Mouse (Mus musculus) heart, adult 2 months (tissue): ENCODE data around the gene Rnf10. TPM values are rescaled to one million over a fixed set of nuclear protein-coding genes. Genes with fewer than 3 reads are reported as not detected.
A peak's percentile ranks its signal among the peaks of the same experiment; 100 is the strongest.

Experiments used
- DNase-seq, 2 experiments: peaks; one replicate each; pipeline ENCODE4 v3.0.0; 2021
- H3K27ac ChIP-seq: fragments of 200-600 bp; 2 replicates; pipeline ENCODE4 v1.8.1; 2022
- H3K27me3 ChIP-seq: fragments of 200-500 bp; 2 replicates; pipeline ENCODE4 v1.6.1; 2012; ENCODE audit warnings: mild to moderate bottlenecking, low read length, inconsistent platforms, mixed read lengths; ENCODE audit not compliant: control insufficient read depth, insufficient read depth
- H3K36me3 ChIP-seq: fragments of 200-500 bp; 2 replicates; pipeline ENCODE4 v1.6.1; 2012; ENCODE audit warnings: low read length, inconsistent platforms; ENCODE audit not compliant: control insufficient read depth, insufficient read depth
- H3K4me1 ChIP-seq: fragments of 200-500 bp; 2 replicates; pipeline ENCODE4 v1.6.1; 2011; ENCODE audit warnings: low read length; ENCODE audit not compliant: control insufficient read depth, insufficient read depth
- H3K4me3 ChIP-seq: fragments of 200-600 bp; 2 replicates; pipeline ENCODE4 v1.8.1; 2022
- H3K79me2 ChIP-seq: fragments of 200-500 bp; replicated peaks from 2 replicates; pipeline ENCODE4 v1.6.1; 2012; ENCODE audit warnings: mild to moderate bottlenecking, inconsistent platforms, low read length, moderate library complexity, mixed read lengths; ENCODE audit not compliant: control insufficient read depth, insufficient read depth
- H3K9ac ChIP-seq: fragments of 200-500 bp; 2 replicates; pipeline ENCODE4 v1.6.1; 2012; ENCODE audit warnings: low read depth, mild to moderate bottlenecking, control low read depth, inconsistent platforms, low read length, mixed read lengths
- CTCF ChIP-seq: fragments of 200-600 bp; IDR thresholded peaks from 2 replicates; pipeline ENCODE4 v1.8.1; 2022; ENCODE audit warnings: antibody characterized with exemption, mild to moderate bottlenecking, moderate library complexity
- EP300 ChIP-seq: fragments of 200-500 bp; IDR thresholded peaks from 2 replicates; pipeline ENCODE4 v1.6.1; 2011; ENCODE audit warnings: low read depth, low read length, control low read depth; ENCODE audit not compliant: insufficient read depth
- POLR2A ChIP-seq: fragments of 200-500 bp; IDR thresholded peaks from 2 replicates; pipeline ENCODE4 v1.6.1; 2011; ENCODE audit warnings: mild to moderate bottlenecking, low read depth, low read length, control low read depth; ENCODE audit not compliant: insufficient read depth
- WGBS: fragments of 180-500 bp; shearing (Covaris S2); methylation state at CpG from one replicate; pipeline ENCODE4 v1.1.7; 2018; 5-methylcytosine and 5-hydroxymethylcytosine counted together
- intact Hi-C: fragments of 180-260 bp; cut with DNase I; formaldehyde crosslinking; loops from one replicate; pipeline ENCODE4 v1.15.1; 2025
- polyA plus RNA-seq: library from polyadenylated mRNA; depleted of rRNA; stranded (reverse); fragments of >200 nt; gene quantifications from 2 replicates; pipeline ENCODE4 v1.2.3, GENCODE M21; 2012
- total RNA-seq, 2 experiments: library from RNA; stranded (reverse); gene quantifications; 2 replicates each; pipeline ENCODE4 v1.2.3; 2021

The Rnf10 gene
- total and polyA plus RNA-seq, 3 experiments = 175 to 397 (median 391) TPM

GRCm38 (mm10) chr5:115215273-115216185 is 57.2 kb downstream of the Rnf10 start:
- Histone ChIP-seq H3K4me1 (no peaks in the 10 kb centered on the region), H3K27ac (no peak overlapping the region), H3K27me3 (no peaks in the 10 kb centered on the region), H3K36me3 (no peaks in the 10 kb centered on the region), H3K79me2 (no peaks in the 10 kb centered on the region), H3K4me3 (peak overlapping the region; percentile 35; the same call in 1 of the 2 replicates), H3K9ac (no peak overlapping the region)
- no peak for TF ChIP-seq CTCF
- TF ChIP-seq POLR2A = no peak
- TF ChIP-seq EP300 = no peak
- 35% methylated on average over 27 of the region's 27 CpGs for WGBS
- intact Hi-C loops = no loop called here
- DNase-seq = no peak

GRCm38 (mm10) chr5:115214864-115215263 is 57.8 kb downstream of the Rnf10 start:
- H3K4me3 ChIP-seq = peak overlapping the region; percentile 35; the same call in 1 of the 2 replicates
- peak overlapping the region; percentile 9; the same call in 1 of the 2 replicates for H3K9ac ChIP-seq
- H3K4me1 ChIP-seq = no peaks in the 10 kb centered on the region
- intact Hi-C loops = no loop called here
- peak; percentile 17 to 37 for DNase-seq
- no peaks in the 10 kb centered on the region for H3K36me3 ChIP-seq
- TF ChIP-seq POLR2A = 0 out of 2 replicates have a peak, but pooled peaks have one; percentile 21
- no peak for TF ChIP-seq CTCF
- peak overlapping the region; percentile 26; the same call in 1 of the 2 replicates for H3K27ac ChIP-seq
- H3K27me3 ChIP-seq = no peaks in the 10 kb centered on the region
- WGBS = under 1% methylated on average over 17 of the region's 17 CpGs
- H3K79me2 ChIP-seq = no peaks in the 10 kb centered on the region

DNA sequence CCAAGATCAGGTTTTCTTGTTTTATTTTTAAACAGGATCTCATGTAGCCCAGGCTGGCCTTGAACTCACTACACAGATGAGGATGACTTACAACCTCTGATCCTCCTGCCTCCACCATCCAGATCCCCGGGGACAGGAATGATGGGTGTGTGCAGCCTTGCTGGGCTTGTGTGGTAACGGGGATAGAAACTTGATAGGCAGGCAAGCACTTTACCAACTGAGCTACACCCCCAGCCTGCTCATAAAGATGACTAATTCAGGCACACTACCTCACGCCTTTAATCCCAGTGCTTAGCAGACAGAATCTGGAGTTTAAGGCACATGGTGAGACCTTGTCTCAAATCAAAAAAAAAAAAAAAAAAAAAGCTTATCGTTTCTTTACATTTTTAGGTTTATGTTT is 59.8 kb downstream of the Rnf10 start:
- Histone ChIP-seq H3K27me3 (no peaks in the 10 kb centered on the region), H3K27ac (no peak overlapping the region), H3K36me3 (no peaks in the 10 kb centered on the region), H3K79me2 (no peaks in the 10 kb centered on the region), H3K4me3 (no peak overlapping the region), H3K4me1 (no peaks in the 10 kb centered on the region), H3K9ac (no peak overlapping the region)
- intact Hi-C loops = no loop called here
- WGBS = 70% methylated on average over 4 of the region's 4 CpGs
- TF ChIP-seq CTCF = no peak
- DNase-seq = no peak

GRCm38 (mm10) chr5:115212451-115212850 is 60.2 kb downstream of the Rnf10 start:
- no peaks in the 10 kb centered on the region for H3K4me1 ChIP-seq
- no peak overlapping the region for H3K9ac ChIP-seq
- DNase-seq = no peak
- intact Hi-C loops = no loop called here
- H3K36me3 ChIP-seq = no peaks in the 10 kb centered on the region
- no peaks in the 10 kb centered on the region for H3K27me3 ChIP-seq
- no peak overlapping the region for H3K27ac ChIP-seq
- TF ChIP-seq EP300 (no peak), CTCF (no peak), POLR2A (no peak)
- no peaks in the 10 kb centered on the region for H3K79me2 ChIP-seq
- no peak overlapping the region for H3K4me3 ChIP-seq
- 78% methylated on average over 9 of the region's 9 CpGs for WGBS

DNA sequence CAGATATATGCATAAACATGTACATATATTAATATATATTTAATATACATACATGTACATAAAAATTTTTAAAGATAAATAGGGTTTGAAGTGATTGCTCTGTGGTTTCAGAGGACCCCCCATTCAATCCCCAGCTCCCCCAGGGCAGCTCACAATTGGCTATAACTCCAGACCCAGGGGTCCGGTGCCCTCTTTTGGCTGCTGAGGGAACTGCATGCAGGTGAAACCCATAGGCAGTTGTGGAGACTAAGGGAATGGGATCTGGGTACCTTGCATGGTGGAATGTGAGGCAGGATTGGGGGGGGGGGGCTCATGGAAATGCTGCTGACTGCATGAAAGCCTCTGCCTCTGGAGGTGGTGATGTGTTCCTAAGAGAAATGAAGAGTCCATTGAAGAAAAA is 62.3 kb downstream of the Rnf10 start:
- no peak overlapping the region for H3K4me3 ChIP-seq
- no peak overlapping the region for H3K27ac ChIP-seq
- TF ChIP-seq CTCF = peak; percentile 72
- no peak for TF ChIP-seq EP300
- no peaks in the 10 kb centered on the region for H3K79me2 ChIP-seq
- intact Hi-C loops = no loop called here
- H3K27me3 ChIP-seq = no peaks in the 10 kb centered on the region
- WGBS = 16% methylated on average over 1 of the region's 1 CpGs
- no peak overlapping the region for H3K9ac ChIP-seq
- no peak for DNase-seq
- H3K4me1 ChIP-seq = no peaks in the 10 kb centered on the region
- H3K36me3 ChIP-seq = no peaks in the 10 kb centered on the region

DNA sequence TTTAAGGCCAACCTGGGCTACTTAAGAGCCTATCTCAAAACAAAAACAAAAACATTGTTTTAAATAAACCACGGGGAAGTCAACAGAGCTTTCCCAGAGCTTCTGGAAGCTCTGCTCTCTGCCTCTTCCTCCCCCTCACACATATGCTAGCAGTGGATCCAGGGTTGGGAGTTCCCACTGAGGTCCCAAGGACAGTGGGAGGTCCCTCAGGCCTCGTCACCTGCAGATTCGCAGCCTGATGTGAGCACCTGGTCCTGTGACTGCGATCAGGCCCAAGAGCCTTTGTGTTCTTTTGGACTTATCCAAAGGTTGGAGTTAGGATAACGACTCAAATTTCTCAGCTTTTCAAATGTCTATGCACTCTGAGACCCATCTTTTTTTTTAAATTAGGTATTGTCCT is 64.1 kb downstream of the Rnf10 start:
- no peaks in the 10 kb centered on the region for H3K27me3 ChIP-seq
- no peak overlapping the region for H3K4me3 ChIP-seq
- no peaks in the 10 kb centered on the region for H3K36me3 ChIP-seq
- 84% methylated on average over 5 of the region's 5 CpGs for WGBS
- H3K79me2 ChIP-seq = no peaks in the 10 kb centered on the region
- peaks cover 2% of the 10 kb centered on the region; the same call in 1 of the 2 replicates for H3K4me1 ChIP-seq
- intact Hi-C loops = no loop called here
- no peak overlapping the region for H3K27ac ChIP-seq
- no peak overlapping the region for H3K9ac ChIP-seq
- TF ChIP-seq POLR2A (no peak), EP300 (no peak), CTCF (no peak)
- no peak for DNase-seq
